ENCODE assay signal across 14 mouse cellular contexts in genomic region chr3:37747258-37748001, GRCm38 (mm10). TPM values are rescaled to one million over a fixed set of nuclear protein-coding genes. Genes with fewer than 3 reads are reported as not detected.
DNase-seq lines count a peak whose midpoint lies in the region; ATAC-seq and TF ChIP-seq lines count a peak whose summit lies in the region.
"Had no signal": no experiment of that assay in that cellular context is flagged by ENCODE, and none has a peak within 500 bp of the region (broad histone marks: within the 10 kb centered on the region; RNA-seq: fewer than 3 reads in every experiment).

No protein-coding gene starts in this region.

- no peak for DNase-seq in kidney, adult 2 months
- no peak for DNase-seq in kidney, adult 9 months
- no peak for DNase-seq in intestine, embryonic 14.5 days (ENCODE audit: low spot score)
- no peak for DNase-seq in urinary bladder, postnatal 36 days (ENCODE audit: low spot score in 2 of 2)
- DNase-seq in urinary bladder, adult 2 months (ENCODE audit: low spot score), result no peak
- DNase-seq: cerebellum, postnatal 14 days; gastrocnemius, postnatal 14 days; heart, postnatal 14 days; right cerebral cortex, postnatal 25 days had no signal

- H3K27me3 ChIP-seq in kidney, adult 2 months (replicated peaks; ENCODE audit: control insufficient read depth, insufficient read depth, low read length), result no peaks in the 10 kb centered on the region
- no peaks in the 10 kb centered on the region for H3K27me3 ChIP-seq in intestine, embryonic 14.5 days (replicated peaks; ENCODE audit: control insufficient read depth, insufficient read depth, low read length)
- H3K27me3 ChIP-seq in forebrain, embryonic 12.5 days, result no peaks in the 10 kb centered on the region

- H3K36me3 ChIP-seq in kidney, adult 2 months (ENCODE audit: control insufficient read depth, insufficient read depth, low read length), result no peaks in the 10 kb centered on the region
- H3K36me3 ChIP-seq in intestine, embryonic 14.5 days (ENCODE audit: control insufficient read depth, insufficient read depth, low read length), result no peaks in the 10 kb centered on the region
- no peaks in the 10 kb centered on the region for H3K36me3 ChIP-seq in forebrain, embryonic 12.5 days (replicated peaks)

- no peak for TF ChIP-seq POLR2A in kidney, adult 2 months (IDR thresholded peaks at IDR 0.05; ENCODE audit: low read depth, low read length)

- H3K4me3 ChIP-seq in kidney, adult 2 months (ENCODE audit: insufficient read depth, low read depth, low read length), result no peak overlapping the region
- no peak overlapping the region for H3K4me3 ChIP-seq in intestine, embryonic 14.5 days (ENCODE audit: low read depth, low read length)
- H3K4me3 ChIP-seq in forebrain, embryonic 12.5 days (replicated peaks), result no peak overlapping the region
- H3K4me3 ChIP-seq: erythroblast, embryonic 14.5 days; left cerebral cortex, adult 2 months had no signal

- peaks cover 6% of the 10 kb centered on the region for H3K4me1 ChIP-seq in kidney, adult 2 months (ENCODE audit: control insufficient read depth, insufficient read depth, low read length)
- no peaks in the 10 kb centered on the region; the same call in 1 of the 2 replicates for H3K4me1 ChIP-seq in intestine, embryonic 14.5 days (replicated peaks; ENCODE audit: control insufficient read depth, insufficient read depth, low read length)
- H3K4me1 ChIP-seq in forebrain, embryonic 12.5 days, result no peaks in the 10 kb centered on the region

- WGBS in kidney, adult 2 months, result 62% methylated on average over 9 of the region's 9 CpGs
- 70% methylated on average over 9 of the region's 9 CpGs for WGBS in intestine, embryonic 14.5 days
- 85% methylated on average over 9 of the region's 9 CpGs for WGBS in forebrain, embryonic 12.5 days

- ATAC-seq in CD4-positive, CD25-positive, alpha-beta regulatory T cell, adult 4 months, result peak; percentile 44
- no peak for ATAC-seq in intestine, embryonic 14.5 days (replicated peaks; ENCODE audit: low FRiP score, low TSS enrichment, low read depth)
- peak; percentile 58 for ATAC-seq in megakaryocyte, adult 5-6 weeks (ENCODE audit: poor library complexity, severe bottlenecking)
- ATAC-seq in forebrain, embryonic 12.5 days (ENCODE audit: low FRiP score), result no peak

- no peaks in the 10 kb centered on the region for H3K9me3 ChIP-seq in intestine, embryonic 14.5 days (ENCODE audit: control insufficient read depth, low read length)
- no peaks in the 10 kb centered on the region for H3K9me3 ChIP-seq in forebrain, embryonic 12.5 days

- no peak overlapping the region for H3K9ac ChIP-seq in intestine, embryonic 14.5 days (ENCODE audit: low read length)
- no peak overlapping the region for H3K9ac ChIP-seq in forebrain, embryonic 12.5 days

- no peak for TF ChIP-seq CTCF in kidney, adult 2 months (conservative IDR thresholded peaks at IDR 0.05; ENCODE audit: insufficient read depth, insufficient read length, low read depth, low read length)

- H3K27ac ChIP-seq in kidney, adult 2 months (ENCODE audit: insufficient read depth, low read depth, low read length), result peak overlapping the region; percentile 76
- peak overlapping the region; percentile 72 for H3K27ac ChIP-seq in intestine, embryonic 14.5 days (ENCODE audit: low read depth)
- H3K27ac ChIP-seq in forebrain, embryonic 12.5 days, result no peak overlapping the region
- H3K27ac ChIP-seq: left cerebral cortex, adult 2 months had no signal

- no peak overlapping the region for H3K4me2 ChIP-seq in intestine, embryonic 14.5 days (ENCODE audit: low read length)
- H3K4me2 ChIP-seq in forebrain, embryonic 12.5 days, result no peak overlapping the region

RNA-seq across cellular contexts. Expression of gene Gm5148, which starts 23.1 kb away (rescaled TPM):
- 9.3 and 10.8 TPM in 2 replicates for polyA plus RNA-seq in kidney, adult 2 months (2012; rRNA removed)
- 1 to 10 TPM; 1.9 to 3.1 TPM for polyA plus RNA-seq in CD4-positive, CD25-positive, alpha-beta regulatory T cell, adult 4 months (2017; shearing (Covaris generic))
- 5.2 and 6.0 TPM in 2 replicates for polyA plus RNA-seq in intestine, embryonic 14.5 days (2014; fragmentation: Nextera tagmentation; extraction: Ambion mirVana)
- 0.13 TPM in 1 of 2 replicates, not detected in the other for total RNA-seq in megakaryocyte, adult 5-6 weeks (2015)
- total RNA-seq in megakaryocyte, adult 5-6 weeks (2017), result 12.9 and 15.8 TPM in 2 replicates
- polyA plus RNA-seq in forebrain, embryonic 12.5 days (2016; fragmentation: Nextera tagmentation; extraction: Ambion mirVana), result 3.7 and 4.3 TPM in 2 replicates
- polyA plus RNA-seq in urinary bladder, adult 2 months (2012; rRNA removed), result 5.0 and 6.5 TPM in 2 replicates
- total RNA-seq: heart, postnatal 14 days had no signal

Comparison
In these comparisons a context has a peak if more than half of its experiments do, and no peak if none do; other contexts are left out.
1. ATAC-seq: peak in CD4-positive, CD25-positive, alpha-beta regulatory T cell, adult 4 months (single experiment) and megakaryocyte, adult 5-6 weeks (single experiment); none in intestine, embryonic 14.5 days (single experiment) and forebrain, embryonic 12.5 days (single experiment).